Mouse (Mus musculus) hindbrain, embryonic 13.5 days (tissue): Measurements from ENCODE around the gene Tm2d1. TPM values are rescaled to one million over a fixed set of nuclear protein-coding genes. Genes with fewer than 3 reads are reported as not detected.

Experiments
- ATAC-seq: fragments of 200-750 bp; cut with Nextera tagmentation; 2 replicates; pipeline ENCODE4 v1.8.0; 2017; ENCODE audit warnings: moderate TSS enrichment; ENCODE audit not compliant: low FRiP score
- H3K27ac ChIP-seq: fragments of 300-500 bp; sonication (generic); 2 replicates; pipeline ENCODE4 v1.5.1; 2015; ENCODE audit warnings: inconsistent platforms, mild to moderate bottlenecking, moderate library complexity
- H3K27me3 ChIP-seq: fragments of 300-500 bp; sonication (generic); 2 replicates; pipeline ENCODE4 v1.6.1; 2015; ENCODE audit warnings: mild to moderate bottlenecking, inconsistent platforms
- H3K36me3 ChIP-seq: fragments of 300-500 bp; sonication (generic); 2 replicates; pipeline ENCODE4 v1.6.1; 2015; ENCODE audit warnings: mild to moderate bottlenecking, inconsistent platforms
- H3K4me1 ChIP-seq: fragments of 300-500 bp; sonication (generic); replicated peaks from 2 replicates; pipeline ENCODE4 v1.6.1; 2015; ENCODE audit warnings: inconsistent platforms
- H3K4me2 ChIP-seq: fragments of 300-500 bp; sonication (generic); 2 replicates; pipeline ENCODE4 v1.6.1; 2015; ENCODE audit warnings: inconsistent platforms, mild to moderate bottlenecking, moderate library complexity
- H3K4me3 ChIP-seq: fragments of 300-500 bp; sonication (generic); 2 replicates; pipeline ENCODE4 v1.5.1; 2015; ENCODE audit warnings: mild to moderate bottlenecking, inconsistent platforms
- H3K9ac ChIP-seq: fragments of 300-500 bp; sonication (generic); 2 replicates; pipeline ENCODE4 v1.6.1; 2015; ENCODE audit warnings: mild to moderate bottlenecking, inconsistent platforms
- H3K9me3 ChIP-seq: fragments of 300-500 bp; sonication (generic); 2 replicates; pipeline ENCODE4 v1.6.1; 2016; ENCODE audit warnings: inconsistent platforms
- WGBS: fragments of 180-500 bp; shearing (Covaris S2); methylation state at CpG from one replicate; pipeline ENCODE4 v1.1.7; 2015; 5-methylcytosine and 5-hydroxymethylcytosine counted together
- polyA plus RNA-seq: library from polyadenylated mRNA; unstranded; fragments of >200 nt; fragmentation: Nextera tagmentation; extraction: Ambion mirVana; gene quantifications from 2 replicates; pipeline ENCODE4 v1.2.1, GENCODE M21; 2015

Tm2d1 gene
- polyA plus RNA-seq, 1 experiment from 2014 or later = 144 TPM

DNA sequence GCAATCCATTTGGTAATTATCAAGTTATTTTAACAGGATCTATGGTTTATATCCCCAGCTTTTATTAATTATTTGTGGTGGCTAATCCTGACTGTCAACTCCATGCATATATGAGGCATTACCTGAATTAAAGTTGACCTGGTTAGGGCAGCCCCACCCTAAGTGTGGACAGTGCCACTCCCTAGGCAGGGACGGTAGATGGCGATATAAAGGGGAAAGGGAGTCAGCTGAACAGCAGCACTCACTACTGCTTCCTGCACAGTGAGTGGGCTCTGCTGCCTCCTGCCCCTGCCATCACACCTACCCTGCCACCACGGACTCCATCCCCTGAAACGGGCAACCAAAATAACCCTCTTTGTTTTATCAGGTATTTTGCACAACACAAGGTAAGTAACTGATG lies 7.7 kb downstream of the Tm2d1 start:
- peaks cover 21% of the 10 kb centered on the region for H3K36me3 ChIP-seq
- no peak overlapping the region for H3K4me3 ChIP-seq
- no peak overlapping the region for H3K9ac ChIP-seq
- H3K27ac ChIP-seq = no peak overlapping the region
- 58% methylated on average over 4 of the region's 4 CpGs for WGBS
- H3K9me3 ChIP-seq = no peaks in the 10 kb centered on the region
- H3K27me3 ChIP-seq = no peaks in the 10 kb centered on the region
- H3K4me2 ChIP-seq = no peak overlapping the region
- ATAC-seq = no peak
- H3K4me1 ChIP-seq = no peaks in the 10 kb centered on the region

GRCm38 (mm10) chr4:98358034-98358809 lies 24.9 kb downstream of the Tm2d1 start:
- no peak overlapping the region for H3K27ac ChIP-seq
- H3K4me1 ChIP-seq = no peaks in the 10 kb centered on the region
- no peaks in the 10 kb centered on the region for H3K27me3 ChIP-seq
- no peak for ATAC-seq
- H3K4me3 ChIP-seq = no peak overlapping the region
- H3K4me2 ChIP-seq = no peak overlapping the region
- H3K36me3 ChIP-seq = peaks cover 51% of the 10 kb centered on the region
- 97% methylated on average over 9 of the region's 9 CpGs for WGBS
- H3K9me3 ChIP-seq = no peaks in the 10 kb centered on the region
- no peak overlapping the region for H3K9ac ChIP-seq

DNA sequence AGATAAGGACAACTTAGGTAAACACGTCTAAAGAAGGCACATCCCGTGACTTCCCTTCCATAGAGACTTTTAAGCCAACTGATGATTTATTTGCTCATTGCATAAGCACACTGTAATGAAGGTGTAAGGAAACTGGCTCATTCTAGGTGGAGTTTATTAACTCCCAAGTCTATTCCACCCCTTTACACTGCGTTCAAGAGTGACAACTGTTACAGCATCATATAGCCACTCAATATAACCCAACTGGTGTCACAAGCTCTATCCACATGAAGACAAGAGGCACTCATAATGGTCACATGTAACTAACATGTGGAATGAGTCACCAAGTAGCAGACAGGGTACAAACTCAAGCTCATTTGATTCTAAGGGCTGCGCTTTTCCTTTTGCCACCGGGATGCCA lies 34.5 kb downstream of the Tm2d1 start:
- Histone ChIP-seq H3K4me2 (no peak overlapping the region), H3K27me3 (no peaks in the 10 kb centered on the region), H3K36me3 (peaks cover 8% of the 10 kb centered on the region), H3K9me3 (no peaks in the 10 kb centered on the region), H3K4me3 (no peak overlapping the region), H3K9ac (no peak overlapping the region), H3K4me1 (peaks cover 5% of the 10 kb centered on the region; the same call in 1 of the 2 replicates), H3K27ac (no peak overlapping the region)
- WGBS = 87% methylated on average over 5 of the region's 5 CpGs
- ATAC-seq = no peak

GRCm38 (mm10) chr4:98345783-98346182 lies 37.3 kb downstream of the Tm2d1 start:
- H3K9ac ChIP-seq = no peak overlapping the region
- ATAC-seq = no peak
- no peaks in the 10 kb centered on the region for H3K9me3 ChIP-seq
- H3K4me2 ChIP-seq = no peak overlapping the region
- H3K36me3 ChIP-seq = no peaks in the 10 kb centered on the region
- no peak overlapping the region for H3K27ac ChIP-seq
- H3K4me1 ChIP-seq = peaks cover 5% of the 10 kb centered on the region; the same call in 1 of the 2 replicates
- no peaks in the 10 kb centered on the region for H3K27me3 ChIP-seq
- H3K4me3 ChIP-seq = no peak overlapping the region
- 89% methylated on average over 10 of the region's 10 CpGs for WGBS

DNA sequence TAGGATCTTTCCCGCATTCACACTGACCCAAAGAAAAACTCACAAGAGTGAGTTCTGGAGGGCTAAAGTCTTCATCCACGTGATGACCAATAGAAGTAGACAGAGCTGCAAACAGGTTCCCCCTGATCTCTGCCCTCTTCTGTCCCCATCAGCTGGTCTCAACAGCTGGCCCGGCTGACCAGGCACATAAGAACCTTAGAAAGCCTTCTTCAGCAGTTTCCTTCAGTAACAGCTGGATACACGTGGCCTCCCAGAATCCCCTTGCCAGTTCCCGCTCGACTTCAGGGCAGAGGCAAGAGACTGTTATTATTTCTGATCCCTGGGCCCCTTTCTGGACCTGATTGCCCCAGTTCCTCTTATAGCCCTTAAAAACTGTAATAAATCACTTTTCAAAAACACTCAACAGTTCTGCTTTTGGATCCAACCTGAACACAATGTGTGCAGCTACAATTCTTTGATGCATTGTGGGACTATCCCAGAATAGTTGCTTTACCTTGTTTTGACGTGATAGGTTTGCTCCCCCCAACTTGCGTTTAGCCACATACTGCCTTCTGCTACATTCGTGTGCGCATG lies 43.0 kb downstream of the Tm2d1 start:
- Histone ChIP-seq H3K9ac (no peak overlapping the region), H3K4me2 (no peak overlapping the region), H3K4me3 (no peak overlapping the region), H3K36me3 (no peaks in the 10 kb centered on the region), H3K27me3 (no peaks in the 10 kb centered on the region), H3K4me1 (peaks cover 27% of the 10 kb centered on the region), H3K9me3 (no peaks in the 10 kb centered on the region), H3K27ac (no peak overlapping the region)
- WGBS = 79% methylated on average over 10 of the region's 10 CpGs
- ATAC-seq = no peak

DNA sequence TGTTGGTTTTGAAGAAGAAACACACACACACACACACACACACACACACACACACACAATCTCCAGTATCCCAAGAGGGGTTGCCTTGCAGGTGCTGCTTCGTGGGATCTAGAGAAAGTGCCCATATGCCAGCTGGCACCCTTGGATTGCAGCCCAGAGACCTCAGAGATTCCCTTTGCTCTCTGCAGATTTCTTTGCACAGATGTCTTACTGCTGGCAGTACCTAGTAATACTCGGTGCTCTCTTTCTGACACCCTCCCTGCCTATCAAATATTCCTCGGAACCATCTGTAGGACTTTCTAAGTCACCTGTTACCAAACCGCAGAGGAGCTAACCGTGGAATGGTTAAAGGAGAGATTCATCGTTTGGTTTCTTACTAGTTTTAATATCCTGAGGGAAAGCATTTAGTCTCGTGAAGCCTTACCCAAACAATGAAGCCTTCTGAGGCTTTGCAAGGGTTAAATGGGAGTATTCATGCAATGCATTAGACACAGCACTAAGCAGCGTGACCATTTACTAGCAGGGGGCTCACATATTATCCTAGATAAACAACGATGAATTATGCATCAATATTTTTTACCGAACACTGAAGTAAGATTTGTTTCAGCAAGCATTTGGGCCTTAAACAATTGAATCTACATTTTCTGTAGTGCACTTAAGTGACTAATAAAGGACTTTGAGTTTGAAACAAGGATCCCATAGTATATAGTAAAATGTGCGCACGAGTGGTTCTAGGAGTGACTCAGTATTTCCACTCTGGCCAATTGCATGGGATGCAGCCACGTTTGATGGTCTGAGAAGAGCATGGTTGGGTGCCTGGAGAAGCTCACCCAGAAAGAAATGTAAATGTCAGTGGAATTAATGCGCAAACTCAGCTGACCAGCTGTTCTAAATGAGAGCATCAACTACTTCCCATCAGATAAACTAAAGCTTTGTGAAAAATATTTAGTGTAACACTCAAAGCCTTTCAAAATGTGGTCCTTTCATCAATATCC lies 44.2 kb downstream of the Tm2d1 start:
- no peak overlapping the region for H3K27ac ChIP-seq
- H3K9ac ChIP-seq = no peak overlapping the region
- no peak overlapping the region for H3K4me3 ChIP-seq
- no peak overlapping the region for H3K4me2 ChIP-seq
- no peaks in the 10 kb centered on the region for H3K9me3 ChIP-seq
- WGBS = 49% methylated on average over 14 of the region's 14 CpGs
- no peaks in the 10 kb centered on the region for H3K27me3 ChIP-seq
- peaks cover 27% of the 10 kb centered on the region for H3K4me1 ChIP-seq
- no peaks in the 10 kb centered on the region for H3K36me3 ChIP-seq
- peak; percentile 84 for ATAC-seq

GRCm38 (mm10) chr4:98337197-98337596 lies 45.9 kb downstream of the Tm2d1 start:
- no peak overlapping the region for H3K27ac ChIP-seq
- peaks cover 27% of the 10 kb centered on the region for H3K4me1 ChIP-seq
- no peak overlapping the region for H3K9ac ChIP-seq
- H3K4me3 ChIP-seq = no peak overlapping the region
- no peak overlapping the region for H3K4me2 ChIP-seq
- no peak for ATAC-seq
- no peaks in the 10 kb centered on the region for H3K36me3 ChIP-seq
- no peaks in the 10 kb centered on the region for H3K9me3 ChIP-seq
- H3K27me3 ChIP-seq = no peaks in the 10 kb centered on the region
- 62% methylated on average over 5 of the region's 5 CpGs for WGBS

DNA sequence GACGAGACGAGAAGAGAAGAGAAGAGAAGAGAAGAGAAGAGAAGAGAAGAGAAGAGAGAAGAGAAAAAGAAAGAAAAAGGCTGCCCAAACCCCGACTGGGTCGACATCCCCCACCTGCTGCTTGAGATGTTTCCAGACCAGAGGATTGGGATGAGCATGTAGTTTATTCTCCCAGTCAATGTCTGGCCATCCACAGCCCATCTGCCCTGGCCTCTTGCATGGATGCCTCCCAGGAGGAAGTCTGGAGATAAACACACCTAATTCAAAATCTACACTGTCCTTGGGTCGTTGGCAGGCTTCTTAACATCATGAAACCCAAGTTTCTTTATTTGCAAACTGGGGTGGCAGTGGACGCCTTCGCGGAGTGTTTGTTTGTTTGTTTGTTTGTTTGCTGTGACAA lies 47.4 kb downstream of the Tm2d1 start:
- H3K27ac ChIP-seq = no peak overlapping the region
- no peaks in the 10 kb centered on the region for H3K36me3 ChIP-seq
- H3K4me2 ChIP-seq = no peak overlapping the region
- H3K9me3 ChIP-seq = no peaks in the 10 kb centered on the region
- WGBS = 84% methylated on average over 7 of the region's 8 CpGs
- H3K9ac ChIP-seq = no peak overlapping the region
- H3K27me3 ChIP-seq = no peaks in the 10 kb centered on the region
- H3K4me3 ChIP-seq = no peak overlapping the region
- peaks cover 27% of the 10 kb centered on the region for H3K4me1 ChIP-seq
- ATAC-seq = no peak

DNA sequence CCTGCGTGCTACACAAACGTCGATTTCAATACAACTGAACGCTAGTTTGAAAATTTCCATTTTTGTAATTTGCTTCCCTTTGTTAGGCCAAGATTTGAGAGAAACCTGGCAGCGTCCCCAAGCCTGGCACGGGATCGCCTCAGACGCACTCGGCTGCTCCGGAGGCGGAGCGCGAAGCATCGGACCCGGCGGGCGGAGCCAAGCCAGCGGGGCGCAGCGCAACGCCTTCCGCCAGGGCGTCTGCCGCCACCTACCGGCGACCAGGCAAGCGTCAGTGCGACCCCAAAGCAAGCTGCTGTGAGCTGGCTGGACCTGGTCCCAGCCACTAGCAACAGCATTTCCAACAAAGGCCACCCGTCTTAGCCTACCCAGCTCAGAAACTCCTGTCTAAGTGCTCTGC lies 60.9 kb downstream of the Tm2d1 start:
- no peaks in the 10 kb centered on the region for H3K27me3 ChIP-seq
- peak overlapping the region; percentile 45 for H3K4me3 ChIP-seq
- peak overlapping the region; percentile 91 for H3K27ac ChIP-seq
- under 1% methylated on average over 29 of the region's 29 CpGs for WGBS
- no peaks in the 10 kb centered on the region for H3K36me3 ChIP-seq
- peak; percentile 92 for ATAC-seq
- peaks cover 20% of the 10 kb centered on the region for H3K4me1 ChIP-seq
- H3K9me3 ChIP-seq = peaks cover 7% of the 10 kb centered on the region
- H3K9ac ChIP-seq = peak overlapping the region; percentile 74
- H3K4me2 ChIP-seq = peak overlapping the region; percentile 74

DNA sequence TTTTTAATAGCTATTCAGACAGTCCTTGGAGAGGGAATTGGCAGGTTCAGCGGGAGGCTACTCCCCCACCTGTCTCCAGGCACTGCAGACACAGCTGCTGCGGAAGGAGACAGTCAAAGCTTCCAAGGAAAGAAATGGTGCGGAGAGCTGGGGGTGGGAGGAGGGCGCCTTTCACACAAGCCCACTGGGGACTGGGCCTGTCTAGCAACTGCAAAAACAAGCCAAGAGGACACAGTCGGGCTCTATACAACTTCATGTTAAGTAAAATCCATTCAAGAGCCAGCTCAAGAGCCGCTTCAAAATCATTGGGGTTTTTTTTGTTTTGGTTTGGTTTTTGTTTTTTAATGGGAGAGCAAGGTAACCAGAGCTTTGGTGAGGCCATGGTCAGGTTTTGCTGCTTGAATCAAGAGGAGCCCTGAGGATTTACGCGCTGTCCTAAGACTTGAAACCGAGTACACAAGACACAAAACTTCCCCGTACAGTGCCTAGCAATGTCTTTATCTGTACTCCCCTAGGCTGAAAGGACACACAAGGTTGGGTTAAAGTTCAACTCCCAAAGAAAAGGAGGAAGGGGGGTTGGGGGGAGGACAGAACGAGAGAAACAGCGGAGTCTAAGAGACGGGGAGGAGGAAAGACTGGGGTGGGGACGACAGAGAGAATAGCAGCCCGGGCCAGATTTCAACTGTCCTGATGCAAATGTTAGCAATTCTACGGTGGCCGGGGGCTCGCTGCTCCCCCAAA lies 61.6 kb downstream of the Tm2d1 start:
- H3K4me2 ChIP-seq = peak overlapping the region; percentile 74
- H3K27me3 ChIP-seq = no peaks in the 10 kb centered on the region
- H3K27ac ChIP-seq = peak overlapping the region; percentile 91
- ATAC-seq = peak; percentile 78
- H3K4me3 ChIP-seq = peak overlapping the region; percentile 45
- H3K9ac ChIP-seq = peak overlapping the region; percentile 74
- WGBS = under 1% methylated on average over 18 of the region's 18 CpGs
- peaks cover 20% of the 10 kb centered on the region for H3K4me1 ChIP-seq
- no peaks in the 10 kb centered on the region for H3K36me3 ChIP-seq
- H3K9me3 ChIP-seq = peaks cover 6% of the 10 kb centered on the region

DNA sequence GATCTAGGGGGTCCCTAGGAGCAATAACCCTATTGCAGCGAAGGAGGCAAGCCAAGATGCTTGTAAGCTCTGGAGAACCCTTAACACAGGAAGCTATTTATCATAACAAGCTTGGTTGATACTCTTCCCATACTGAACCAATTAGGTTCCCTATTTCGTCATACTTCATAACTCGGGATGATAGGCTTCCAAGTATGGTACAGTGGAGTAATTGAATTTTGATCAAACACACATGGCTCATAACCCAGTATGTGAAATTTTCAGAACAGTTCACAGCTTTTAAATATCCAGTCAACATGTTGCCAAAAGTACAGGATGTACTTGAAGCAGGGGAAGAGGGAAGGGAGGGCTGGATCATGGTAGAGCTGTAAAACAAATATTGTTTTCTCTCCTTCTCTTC lies 64.3 kb downstream of the Tm2d1 start:
- ATAC-seq = no peak
- no peaks in the 10 kb centered on the region for H3K36me3 ChIP-seq
- no peak overlapping the region for H3K9ac ChIP-seq
- no peak overlapping the region for H3K4me3 ChIP-seq
- no peak overlapping the region for H3K27ac ChIP-seq
- no peaks in the 10 kb centered on the region for H3K27me3 ChIP-seq
- no peaks in the 10 kb centered on the region for H3K9me3 ChIP-seq
- WGBS = 85% methylated on average over 3 of the region's 3 CpGs
- H3K4me1 ChIP-seq = peaks cover 20% of the 10 kb centered on the region
- H3K4me2 ChIP-seq = no peak overlapping the region

GRCm38 (mm10) chr4:98317149-98317548 lies 66.0 kb downstream of the Tm2d1 start:
- ATAC-seq = no peak
- 85% methylated on average over 2 of the region's 2 CpGs for whole genome bisulfite sequencing
- no peaks in the 10 kb centered on the region for H3K36me3 ChIP-seq
- H3K9me3 ChIP-seq = no peaks in the 10 kb centered on the region
- peaks cover 15% of the 10 kb centered on the region for H3K4me1 ChIP-seq
- H3K27me3 ChIP-seq = no peaks in the 10 kb centered on the region
- no peak overlapping the region for H3K9ac ChIP-seq
- H3K27ac ChIP-seq = no peak overlapping the region
- H3K4me3 ChIP-seq = no peak overlapping the region
- no peak overlapping the region for H3K4me2 ChIP-seq
